Mouse (Mus musculus) testis, adult 2 months (tissue): Measurements from ENCODE around the gene Crtc3. TPM values are rescaled to one million over a fixed set of nuclear protein-coding genes. Genes with fewer than 3 reads are reported as not detected.

ENCODE experiments used
- H3K27ac ChIP-seq: fragments of 200-500 bp; 2 replicates; pipeline ENCODE4 v1.5.1; 2012; ENCODE audit warnings: low read depth, low read length; ENCODE audit not compliant: control insufficient read depth, insufficient read depth
- H3K27me3 ChIP-seq: fragments of 200-500 bp; 2 replicates; pipeline ENCODE4 v1.6.1; 2012; ENCODE audit warnings: mild to moderate bottlenecking, low read length, moderate library complexity; ENCODE audit not compliant: control insufficient read depth, insufficient read depth
- H3K36me3 ChIP-seq: fragments of 200-500 bp; 2 replicates; pipeline ENCODE4 v1.6.1; 2012; ENCODE audit warnings: mild to moderate bottlenecking, low read length; ENCODE audit not compliant: control insufficient read depth, insufficient read depth
- H3K4me1 ChIP-seq: fragments of 200-500 bp; 2 replicates; pipeline ENCODE4 v1.6.1; 2012; ENCODE audit warnings: low read length; ENCODE audit not compliant: control insufficient read depth, insufficient read depth
- H3K4me3 ChIP-seq: fragments of 200-500 bp; 2 replicates; pipeline ENCODE4 v1.5.1; 2012; ENCODE audit warnings: low read depth, mild to moderate bottlenecking, low read length, moderate library complexity, mixed read lengths; ENCODE audit not compliant: control insufficient read depth
- CTCF ChIP-seq: fragments of 200-500 bp; IDR thresholded peaks from 2 replicates; pipeline ENCODE4 v1.5.1; 2012; ENCODE audit warnings: low read depth, mild to moderate bottlenecking, inconsistent platforms, low read length, moderate library complexity; ENCODE audit not compliant: control insufficient read depth, insufficient read depth, insufficient replicate concordance
- POLR2A ChIP-seq: fragments of 200-500 bp; IDR thresholded peaks from 2 replicates; pipeline ENCODE4 v1.6.1; 2012; ENCODE audit warnings: low read depth, mild to moderate bottlenecking, inconsistent platforms, low read length, moderate library complexity; ENCODE audit not compliant: control insufficient read depth
- polyA plus RNA-seq: library from polyadenylated mRNA; depleted of rRNA; stranded (reverse); fragments of >200 nt; gene quantifications from 2 replicates; pipeline ENCODE4 v1.2.3, GENCODE M21; 2012

Gene Crtc3
- polyA plus RNA-seq, 1 experiment, result 8.8 TPM

DNA sequence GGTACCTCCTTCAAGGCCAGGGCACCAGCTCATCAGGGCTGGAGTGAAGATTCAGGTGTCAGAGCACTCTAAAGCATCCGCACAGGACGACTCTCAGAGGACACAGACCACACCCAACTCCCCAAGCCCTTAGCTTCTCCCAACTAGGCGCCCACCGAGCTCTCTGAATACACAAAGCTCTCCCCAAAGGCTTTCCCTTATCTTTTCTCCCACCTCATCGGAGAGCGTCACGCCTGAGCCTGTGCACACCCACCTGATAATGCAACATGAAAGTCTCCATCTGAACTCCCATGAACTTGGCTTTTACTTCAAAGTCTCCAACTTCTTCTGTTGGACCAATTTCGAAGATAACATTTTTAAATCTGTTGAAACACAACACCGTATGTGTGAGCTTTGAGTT lies 28.1 kb upstream of the Crtc3 start:
- H3K27ac ChIP-seq, result no peak overlapping the region
- peaks cover 1% of the 10 kb centered on the region; the same call in 1 of the 2 replicates for H3K36me3 ChIP-seq
- H3K27me3 ChIP-seq, result no peaks in the 10 kb centered on the region
- H3K4me3 ChIP-seq, result no peak overlapping the region
- H3K4me1 ChIP-seq, result no peaks in the 10 kb centered on the region
- TF ChIP-seq POLR2A (no peak), CTCF (no peak)

DNA sequence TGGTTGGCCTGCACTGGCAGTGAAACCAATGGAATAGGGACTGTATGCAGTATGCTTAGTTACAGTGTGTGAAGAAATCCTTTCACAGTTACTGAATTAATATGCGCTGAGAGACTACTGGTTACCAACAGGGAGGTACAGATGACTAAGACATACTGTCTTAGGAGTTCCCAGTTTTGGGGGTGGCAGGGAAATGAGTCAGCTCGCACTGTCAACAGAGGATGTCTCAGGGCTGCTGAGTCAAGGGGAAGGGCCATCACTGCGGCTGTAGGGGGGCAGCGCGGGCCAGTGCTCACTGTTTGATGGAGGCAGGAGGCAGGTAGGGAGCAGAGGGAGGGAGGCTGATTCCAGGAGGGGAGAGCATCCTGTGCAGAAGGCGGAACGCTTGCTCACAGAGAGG lies 26.6 kb upstream of the Crtc3 start:
- Histone ChIP-seq H3K4me1 (no peaks in the 10 kb centered on the region), H3K27me3 (no peaks in the 10 kb centered on the region), H3K36me3 (no peaks in the 10 kb centered on the region), H3K27ac (no peak overlapping the region), H3K4me3 (no peak overlapping the region)
- no peak for TF ChIP-seq POLR2A
- no peak for TF ChIP-seq CTCF

DNA sequence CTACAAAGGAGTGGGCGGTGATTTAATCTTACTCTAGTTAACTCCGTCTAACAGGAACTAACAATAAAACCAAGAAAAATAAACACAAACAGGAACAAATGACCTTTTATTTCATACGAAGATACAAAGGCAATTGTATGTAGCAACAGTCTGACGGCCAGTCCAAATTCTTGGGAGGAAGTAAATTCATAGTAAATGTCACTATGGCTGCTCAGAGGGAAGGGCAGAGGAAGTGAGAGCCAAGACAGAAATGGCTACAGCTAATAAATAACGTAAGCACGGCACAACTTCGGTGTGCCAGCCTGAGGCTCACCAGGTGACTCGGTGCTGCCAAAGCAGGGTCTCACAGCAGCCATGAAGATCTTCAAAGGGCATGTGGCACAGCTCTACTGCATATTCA lies 22.8 kb upstream of the Crtc3 start:
- Histone ChIP-seq H3K4me1 (no peaks in the 10 kb centered on the region), H3K27ac (peak overlapping the region; percentile 49), H3K36me3 (no peaks in the 10 kb centered on the region), H3K4me3 (peak overlapping the region; percentile 67), H3K27me3 (no peaks in the 10 kb centered on the region)
- TF ChIP-seq POLR2A (no peak), CTCF (no peak)

DNA sequence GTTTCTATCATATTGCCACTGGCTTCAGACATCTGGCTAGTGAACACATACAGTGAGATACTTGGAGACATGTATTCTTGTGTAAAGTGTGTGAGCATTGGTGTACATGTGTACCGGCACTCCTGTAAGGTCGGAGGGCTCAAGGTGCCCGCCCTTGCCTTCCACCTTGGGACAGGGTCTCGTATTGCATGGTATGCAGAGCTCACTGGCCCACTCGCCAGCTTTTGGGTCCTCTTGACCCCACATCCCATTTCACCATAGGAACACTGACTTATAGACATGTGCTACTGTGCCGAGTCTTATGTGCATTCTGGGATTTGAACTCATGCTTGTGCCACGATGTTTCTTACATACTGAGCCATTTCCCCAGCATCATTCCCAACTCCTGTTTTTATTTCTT lies 21.7 kb upstream of the Crtc3 start:
- no peak overlapping the region for H3K4me3 ChIP-seq
- no peaks in the 10 kb centered on the region for H3K36me3 ChIP-seq
- no peaks in the 10 kb centered on the region for H3K4me1 ChIP-seq
- no peak overlapping the region for H3K27ac ChIP-seq
- TF ChIP-seq CTCF (no peak), POLR2A (no peak)
- H3K27me3 ChIP-seq, result no peaks in the 10 kb centered on the region

DNA sequence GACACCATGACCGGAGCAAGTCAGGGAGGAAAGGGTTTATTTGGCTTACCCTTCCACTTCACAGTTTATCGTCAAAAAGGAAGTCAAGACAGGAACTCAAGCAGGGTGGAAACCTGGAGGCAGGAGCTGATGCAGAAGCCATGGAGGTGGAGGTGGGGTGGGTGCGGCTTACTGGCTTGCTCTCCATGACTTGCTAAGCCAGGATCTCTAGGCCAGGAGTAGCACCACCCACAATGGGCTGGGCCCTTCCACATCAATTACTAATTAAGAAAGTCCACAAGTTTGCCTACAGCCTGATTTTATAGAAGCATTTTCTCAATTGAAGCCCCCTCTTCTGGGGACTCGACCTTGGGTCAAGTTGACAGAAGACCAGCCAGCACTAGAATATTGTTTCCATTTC lies 15.4 kb upstream of the Crtc3 start:
- Histone ChIP-seq H3K36me3 (no peaks in the 10 kb centered on the region), H3K27me3 (no peaks in the 10 kb centered on the region), H3K27ac (no peak overlapping the region), H3K4me3 (no peak overlapping the region), H3K4me1 (no peaks in the 10 kb centered on the region; the same call in 1 of the 2 replicates)
- TF ChIP-seq CTCF (no peak), POLR2A (no peak)

DNA sequence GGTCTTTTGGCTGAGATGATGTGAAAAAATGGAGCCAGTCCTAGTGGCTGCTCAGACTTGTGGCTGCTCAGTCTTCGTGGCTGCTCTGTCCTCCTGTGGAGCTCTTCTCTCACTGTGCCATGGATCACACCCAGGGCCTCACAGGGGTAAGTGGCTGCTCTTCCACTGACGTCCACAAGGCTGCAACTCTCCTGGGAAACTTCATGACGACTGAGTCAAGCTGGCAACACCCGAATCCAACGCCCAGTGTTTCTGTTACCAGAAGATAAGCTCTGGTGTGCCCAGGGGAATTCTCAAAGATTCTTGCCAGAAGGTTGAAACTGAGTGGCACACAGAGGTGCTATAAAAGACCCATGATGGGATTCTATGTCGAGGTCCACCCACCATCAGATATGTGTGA lies 13.8 kb upstream of the Crtc3 start:
- Histone ChIP-seq H3K4me1 (no peaks in the 10 kb centered on the region; the same call in 1 of the 2 replicates), H3K36me3 (no peaks in the 10 kb centered on the region), H3K27me3 (no peaks in the 10 kb centered on the region), H3K4me3 (no peak overlapping the region), H3K27ac (no peak overlapping the region)
- TF ChIP-seq CTCF, result no peak
- TF ChIP-seq POLR2A, result no peak

DNA sequence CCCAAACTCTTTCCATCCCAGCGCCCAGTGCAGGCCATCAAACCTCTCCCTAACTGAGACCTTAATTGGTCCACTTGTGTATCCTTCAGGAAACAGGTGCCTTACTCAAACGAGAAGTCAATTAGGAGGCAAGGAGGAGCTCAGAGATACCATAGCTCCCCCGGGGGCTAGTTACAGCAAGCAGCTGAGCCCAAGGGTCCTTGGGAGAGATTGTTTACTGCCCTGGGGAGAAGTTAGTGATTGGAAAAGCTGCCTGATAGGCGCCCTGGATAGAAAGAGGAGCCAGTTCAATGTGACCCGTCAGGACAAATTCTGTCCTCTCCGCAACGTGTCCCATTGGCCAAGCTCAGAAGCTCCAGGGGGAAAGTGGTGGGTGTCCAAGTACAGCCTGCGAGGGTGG lies 11.0 kb upstream of the Crtc3 start:
- TF ChIP-seq CTCF (no peak), POLR2A (no peak)
- Histone ChIP-seq H3K4me1 (no peaks in the 10 kb centered on the region; the same call in 1 of the 2 replicates), H3K27ac (no peak overlapping the region), H3K4me3 (no peak overlapping the region), H3K36me3 (no peaks in the 10 kb centered on the region), H3K27me3 (no peaks in the 10 kb centered on the region)

DNA sequence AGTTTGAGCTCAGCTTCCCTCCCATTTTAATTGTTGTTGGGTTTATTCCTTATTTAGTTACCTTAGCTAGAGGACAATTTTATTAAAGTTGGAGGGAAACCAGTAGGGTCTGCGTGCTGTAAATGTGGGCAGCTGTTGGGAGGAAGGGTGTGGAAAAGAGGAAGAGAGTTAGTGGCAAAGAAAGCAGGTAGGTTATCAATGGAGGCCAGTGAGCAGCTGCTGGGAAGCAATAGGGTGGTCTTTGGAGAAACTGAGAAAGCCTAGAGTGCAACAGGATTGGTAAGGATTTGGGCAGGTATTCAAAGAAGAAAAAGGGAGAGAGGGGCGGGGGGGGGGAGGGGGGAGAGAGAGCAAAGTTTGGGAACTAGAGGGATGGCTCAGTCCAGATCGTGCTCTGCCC lies 10.3 kb upstream of the Crtc3 start:
- Histone ChIP-seq H3K36me3 (no peaks in the 10 kb centered on the region), H3K4me3 (no peak overlapping the region), H3K27ac (no peak overlapping the region), H3K27me3 (no peaks in the 10 kb centered on the region), H3K4me1 (no peaks in the 10 kb centered on the region; the same call in 1 of the 2 replicates)
- no peak for TF ChIP-seq CTCF
- TF ChIP-seq POLR2A, result no peak
